Mouse (Mus musculus): ENCODE measurements around the gene Adamts12. TPM values are rescaled to one million over a fixed set of nuclear protein-coding genes. Genes with fewer than 3 reads are reported as not detected.

The Adamts12 gene
- total and polyA plus RNA-seq, 3 experiments: not detected

DNA sequence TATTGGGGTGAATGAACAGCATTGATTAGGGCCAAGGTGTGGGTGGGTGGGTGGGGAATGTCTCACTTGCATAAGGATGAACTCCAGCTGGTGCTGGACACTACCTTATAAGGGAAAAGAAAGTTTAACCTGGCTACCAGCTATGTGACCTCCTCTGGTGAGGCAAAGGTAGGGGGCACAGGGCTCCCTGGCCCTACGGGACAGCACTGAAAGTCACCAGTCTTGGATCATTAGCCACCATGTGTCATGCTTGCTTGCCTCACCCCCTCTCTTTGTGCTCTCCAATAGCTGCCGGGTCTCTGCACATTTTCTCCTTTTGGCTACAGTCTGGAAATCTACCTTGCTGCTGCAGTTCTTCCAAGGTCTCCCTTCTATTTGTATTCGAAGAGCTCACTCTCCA lies 34.4 kb upstream of the Adamts12 start:
- Histone ChIP-seq H3K27me3 (ENCODE audit: control insufficient read depth in 1 of 2, insufficient read depth in 2 of 2, low read length in 2 of 2) (no peaks in the 10 kb centered on the region), H3K9ac (ENCODE audit: control insufficient read depth, low read depth, low read length, poor library complexity, severe bottlenecking) (no peak overlapping the region), H3K4me1 (ENCODE audit: control insufficient read depth in 1 of 2, insufficient read depth in 2 of 2, low read length in 2 of 2) (no peaks in the 10 kb centered on the region), H3K4me3 (ENCODE audit: control insufficient read depth in 1 of 2, insufficient read depth in 1 of 2, low read depth in 2 of 2, low read length in 2 of 2) (no peak overlapping the region), H3K79me2 (ENCODE audit: control insufficient read depth, insufficient read depth, low read length, poor library complexity) (no peaks in the 10 kb centered on the region), H3K36me3 (ENCODE audit: control insufficient read depth in 1 of 2, insufficient read depth in 2 of 2, low read length in 2 of 2) (no peaks in the 10 kb centered on the region), H3K9me3 (replicated peaks; ENCODE audit: insufficient read depth, low read length) (no peaks in the 10 kb centered on the region), H3K27ac (ENCODE audit: control insufficient read depth, low read depth, low read length) (no peak overlapping the region)
- DNase-seq (ENCODE audit: low read depth, low spot score): no peak
- no peak for TF ChIP-seq MXI1 (IDR thresholded peaks at IDR 0.05; ENCODE audit: low read depth, low read length)
- no peak for TF ChIP-seq NRF1 (IDR thresholded peaks at IDR 0.05; ENCODE audit: insufficient read depth, low read depth, low read length, poor library complexity, severe bottlenecking)
- no peak for TF ChIP-seq SMC3 (IDR thresholded peaks at IDR 0.05; ENCODE audit: low read depth, low read length)
- no peak for TF ChIP-seq ETS1 (IDR thresholded peaks at IDR 0.05; ENCODE audit: low read depth, low read length)
- TF ChIP-seq MYC (IDR thresholded peaks at IDR 0.05; ENCODE audit: low read depth, low read length): no peak
- TF ChIP-seq USF1 (IDR thresholded peaks at IDR 0.05; ENCODE audit: low read depth, low read length): no peak
- no peak for TF ChIP-seq SIN3A (IDR thresholded peaks at IDR 0.05; ENCODE audit: low read length)
- no peak for TF ChIP-seq MYB (IDR thresholded peaks at IDR 0.05; ENCODE audit: low read depth, low read length)
- TF ChIP-seq GATA1 (IDR thresholded peaks at IDR 0.05; ENCODE audit: low read depth, low read length): no peak
- no peak for TF ChIP-seq BHLHE40 (IDR thresholded peaks at IDR 0.05; ENCODE audit: borderline replicate concordance, low read depth, low read length)
- no peak for TF ChIP-seq ZNF384 (IDR thresholded peaks at IDR 0.05; ENCODE audit: low read depth, low read length)
- TF ChIP-seq GABPA (IDR thresholded peaks at IDR 0.05; ENCODE audit: low read depth, low read length): no peak
- TF ChIP-seq KAT2A (conservative IDR thresholded peaks at IDR 0.05; ENCODE audit: low read depth, low read length): no peak

DNA sequence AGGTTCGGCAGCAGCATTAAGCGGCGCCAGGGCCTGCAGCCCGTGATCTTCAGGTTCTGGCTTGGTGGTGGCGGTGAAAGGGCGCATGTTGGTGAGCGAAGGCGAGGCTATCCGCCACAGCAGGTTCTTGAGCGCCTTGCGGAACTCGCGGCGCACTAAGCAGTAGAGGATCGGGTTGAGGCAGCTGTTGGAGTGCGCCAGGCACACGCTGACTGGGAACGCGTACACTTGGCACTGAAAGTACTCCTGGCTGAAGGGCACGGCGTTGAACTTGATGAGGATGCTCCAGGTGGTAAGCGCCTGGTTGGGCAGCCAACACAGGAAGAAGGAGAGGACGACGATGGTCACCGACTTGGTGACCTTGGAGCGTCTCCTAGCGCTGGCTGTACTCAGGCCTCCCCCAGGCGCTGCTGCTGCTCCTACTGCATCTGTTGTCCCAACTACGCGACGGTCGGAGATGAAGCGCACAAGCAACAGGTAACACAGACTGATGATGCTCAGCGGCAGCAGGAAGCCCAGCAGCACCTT lies 28.6 kb upstream of the Adamts12 start:
- no peak overlapping the region for H3K27ac ChIP-seq (ENCODE audit: control insufficient read depth, low read depth, low read length)
- TF ChIP-seq USF1 (IDR thresholded peaks at IDR 0.05; ENCODE audit: low read depth, low read length): no peak
- TF ChIP-seq TAL1 (IDR thresholded peaks at IDR 0.05; ENCODE audit: low read length): no peak
- no peak for TF ChIP-seq RAD21 (IDR thresholded peaks at IDR 0.05; ENCODE audit: low read depth, low read length)
- no peak for TF ChIP-seq POLR2AphosphoS2 (IDR thresholded peaks at IDR 0.05; ENCODE audit: low read length)
- TF ChIP-seq MYB (IDR thresholded peaks at IDR 0.05; ENCODE audit: low read depth, low read length): no peak
- no peak for TF ChIP-seq GATA1 (IDR thresholded peaks at IDR 0.05; ENCODE audit: low read depth, low read length)
- no peak for TF ChIP-seq BHLHE40 (IDR thresholded peaks at IDR 0.05; ENCODE audit: borderline replicate concordance, low read depth, low read length)
- TF ChIP-seq POLR2AphosphoS5 (IDR thresholded peaks at IDR 0.05; ENCODE audit: borderline replicate concordance, low read depth, low read length): no peak
- no peak for TF ChIP-seq GABPA (IDR thresholded peaks at IDR 0.05; ENCODE audit: low read depth, low read length)
- TF ChIP-seq SIN3A (IDR thresholded peaks at IDR 0.05; ENCODE audit: low read length): no peak
- TF ChIP-seq ZMIZ1 (IDR thresholded peaks at IDR 0.05; ENCODE audit: low read depth, low read length): no peak
- TF ChIP-seq ELF1 (IDR thresholded peaks at IDR 0.05; ENCODE audit: low read depth, low read length): no peak
- TF ChIP-seq NELFE (IDR thresholded peaks at IDR 0.05; ENCODE audit: low read depth, low read length): no peak
- no peak for TF ChIP-seq JUND (IDR thresholded peaks at IDR 0.05; ENCODE audit: low read depth, low read length)
- TF ChIP-seq ZNF384 (IDR thresholded peaks at IDR 0.05; ENCODE audit: low read depth, low read length): no peak
- TF ChIP-seq MAX (IDR thresholded peaks at IDR 0.05; ENCODE audit: low read length): no peak
- no peak for TF ChIP-seq TBP (IDR thresholded peaks at IDR 0.05; ENCODE audit: low read depth, low read length)
- TF ChIP-seq UBTF (IDR thresholded peaks at IDR 0.05; ENCODE audit: borderline replicate concordance, insufficient read depth, low read depth, low read length): no peak
- TF ChIP-seq ZC3H11A (IDR thresholded peaks at IDR 0.05; ENCODE audit: low read depth, low read length): no peak
- TF ChIP-seq NRF1 (IDR thresholded peaks at IDR 0.05; ENCODE audit: insufficient read depth, low read depth, low read length, poor library complexity, severe bottlenecking): no peak
- no peaks in the 10 kb centered on the region for H3K4me1 ChIP-seq (ENCODE audit: control insufficient read depth in 1 of 2, insufficient read depth in 2 of 2, low read length in 2 of 2)
- no peak overlapping the region for H3K9ac ChIP-seq (ENCODE audit: control insufficient read depth, low read depth, low read length, poor library complexity, severe bottlenecking)
- H3K79me2 ChIP-seq (ENCODE audit: control insufficient read depth, insufficient read depth, low read length, poor library complexity): no peaks in the 10 kb centered on the region
- no peaks in the 10 kb centered on the region for H3K9me3 ChIP-seq (replicated peaks; ENCODE audit: insufficient read depth, low read length)
- no peaks in the 10 kb centered on the region for H3K36me3 ChIP-seq (ENCODE audit: control insufficient read depth in 1 of 2, insufficient read depth in 2 of 2, low read length in 2 of 2)
- no peak overlapping the region for H3K4me3 ChIP-seq (ENCODE audit: control insufficient read depth in 1 of 2, insufficient read depth in 1 of 2, low read depth in 2 of 2, low read length in 2 of 2)
- no peak for DNase-seq (ENCODE audit: low read depth, low spot score)
- no peaks in the 10 kb centered on the region for H3K27me3 ChIP-seq (ENCODE audit: control insufficient read depth in 1 of 2, insufficient read depth in 2 of 2, low read length in 2 of 2)

Data from MEL (cell line).